ENCODE assay signal across 19 mouse cellular contexts in genomic region chr7:123327909-123328308, GRCm38 (mm10). TPM values are rescaled to one million over a fixed set of nuclear protein-coding genes. Genes with fewer than 3 reads are reported as not detected.
DNase-seq lines count a peak whose midpoint lies in the region; ATAC-seq and TF ChIP-seq lines count a peak whose summit lies in the region.
"Had no signal": no experiment of that assay in that cellular context is flagged by ENCODE, and none has a peak within 500 bp of the region (broad histone marks: within the 10 kb centered on the region; RNA-seq: fewer than 3 reads in every experiment).

No protein-coding gene starts in this region.

- TF ChIP-seq POLR2A in kidney, adult 2 months (IDR thresholded peaks at IDR 0.05; ENCODE audit: low read depth, low read length) = no peak
- no peak for TF ChIP-seq POLR2A in testis, adult 2 months (IDR thresholded peaks at IDR 0.05; ENCODE audit: control insufficient read depth, low read depth, low read length)

- no peak overlapping the region for H3K4me3 ChIP-seq in kidney, adult 2 months (ENCODE audit: insufficient read depth, low read depth, low read length)
- peak overlapping the region; percentile 38 for H3K4me3 ChIP-seq in testis, adult 2 months (ENCODE audit: control insufficient read depth, low read depth, low read length)
- H3K4me3 ChIP-seq: hindbrain, embryonic 15.5 days; intestine, embryonic 15.5 days; liver, embryonic 15.5 days; neural tube, embryonic 12.5 days had no signal

- TF ChIP-seq CTCF in kidney, adult 2 months (conservative IDR thresholded peaks at IDR 0.05; ENCODE audit: insufficient read depth, insufficient read length, low read depth, low read length) = no peak
- TF ChIP-seq CTCF in testis, adult 2 months (IDR thresholded peaks at IDR 0.05; ENCODE audit: control insufficient read depth, insufficient read depth, insufficient replicate concordance, low read depth, low read length) = no peak

- H3K27ac ChIP-seq in kidney, adult 2 months (ENCODE audit: insufficient read depth, low read depth, low read length) = peak overlapping the region; percentile 32; the same call in 1 of the 2 replicates
- H3K27ac ChIP-seq in testis, adult 2 months (ENCODE audit: control insufficient read depth, insufficient read depth, low read depth, low read length) = no peak overlapping the region
- H3K27ac ChIP-seq: hindbrain, embryonic 15.5 days; intestine, embryonic 15.5 days; liver, embryonic 15.5 days; neural tube, embryonic 12.5 days had no signal

- H3K4me1 ChIP-seq in kidney, adult 2 months (ENCODE audit: control insufficient read depth, insufficient read depth, low read length) = peaks cover 15% of the 10 kb centered on the region; the same call in 1 of the 2 replicates
- H3K4me1 ChIP-seq in testis, adult 2 months (ENCODE audit: control insufficient read depth, insufficient read depth, low read length) = peaks cover 1% of the 10 kb centered on the region
- H3K4me1 ChIP-seq: hindbrain, embryonic 15.5 days; neural tube, embryonic 12.5 days had no signal

- DNase-seq in frontal cortex, postnatal 10 days (ENCODE audit: low spot score in 2 of 2) = no peak
- no peak for DNase-seq in kidney, adult 2 months
- no peak for DNase-seq in kidney, adult 9 months
- DNase-seq in testis, postnatal 10 days (ENCODE audit: low spot score) = no peak
- no peak for DNase-seq in urinary bladder, adult 2 months (ENCODE audit: low spot score)
- DNase-seq in spleen, postnatal 14 days (ENCODE audit: low spot score in 2 of 2) = no peak
- DNase-seq: cerebellum, adult 2 months; forebrain, postnatal 0 days; kidney, postnatal 10 days; left cerebral cortex, postnatal 4 days; right cerebral cortex, adult 18-20 months; thymus, postnatal 36 days had no signal

- H3K36me3 ChIP-seq in kidney, adult 2 months (ENCODE audit: control insufficient read depth, insufficient read depth, low read length) = no peaks in the 10 kb centered on the region
- H3K36me3 ChIP-seq in testis, adult 2 months (ENCODE audit: control insufficient read depth, insufficient read depth, low read length) = no peaks in the 10 kb centered on the region; the same call in 1 of the 2 replicates
- H3K36me3 ChIP-seq: hindbrain, embryonic 15.5 days had no signal

- H3K27me3 ChIP-seq in kidney, adult 2 months (replicated peaks; ENCODE audit: control insufficient read depth, insufficient read depth, low read length) = no peaks in the 10 kb centered on the region
- H3K27me3 ChIP-seq in testis, adult 2 months (ENCODE audit: control insufficient read depth, insufficient read depth, low read length) = no peaks in the 10 kb centered on the region
- H3K27me3 ChIP-seq: CH12.LX; hindbrain, embryonic 15.5 days; intestine, embryonic 15.5 days; liver, embryonic 15.5 days; neural tube, embryonic 12.5 days had no signal

- ATAC-seq in frontal cortex, adult (ENCODE audit: low TSS enrichment) = peak; percentile 65; the same call in 1 of the 2 replicates
- ATAC-seq: forebrain, postnatal 0 days; intestine, embryonic 15.5 days had no signal

- 61% methylated on average over 4 of the region's 4 CpGs for WGBS in kidney, adult 2 months

RNA-seq across cellular contexts. Expression of gene Lcmt1, which starts 41.7 kb away (rescaled TPM):
- 26.9 and 29.9 TPM in 2 replicates for polyA plus RNA-seq in kidney, adult 2 months (2012; rRNA removed)
- 33.6 and 38.1 TPM in 2 replicates for polyA plus RNA-seq in testis, adult 2 months (2012; rRNA removed)
- polyA plus RNA-seq in urinary bladder, adult 2 months (2012; rRNA removed) = 36.6 and 38.2 TPM in 2 replicates

RNA-seq across cellular contexts. Expression of gene Arhgap17, which starts 41.8 kb away (rescaled TPM):
- 20.0 and 21.0 TPM in 2 replicates for polyA plus RNA-seq in kidney, adult 2 months (2012; rRNA removed)
- polyA plus RNA-seq in testis, adult 2 months (2012; rRNA removed) = 7.7 and 8.2 TPM in 2 replicates
- polyA plus RNA-seq in urinary bladder, adult 2 months (2012; rRNA removed) = 27.4 and 27.9 TPM in 2 replicates
